Mouse (Mus musculus): Measurements from ENCODE around the gene 3110070M22Rik. TPM values are rescaled to one million over a fixed set of nuclear protein-coding genes. Genes with fewer than 3 reads are reported as not detected.

3110070M22Rik gene
- polyA plus RNA-seq, 1 experiment from 2014 or later, result 1.2 TPM

DNA sequence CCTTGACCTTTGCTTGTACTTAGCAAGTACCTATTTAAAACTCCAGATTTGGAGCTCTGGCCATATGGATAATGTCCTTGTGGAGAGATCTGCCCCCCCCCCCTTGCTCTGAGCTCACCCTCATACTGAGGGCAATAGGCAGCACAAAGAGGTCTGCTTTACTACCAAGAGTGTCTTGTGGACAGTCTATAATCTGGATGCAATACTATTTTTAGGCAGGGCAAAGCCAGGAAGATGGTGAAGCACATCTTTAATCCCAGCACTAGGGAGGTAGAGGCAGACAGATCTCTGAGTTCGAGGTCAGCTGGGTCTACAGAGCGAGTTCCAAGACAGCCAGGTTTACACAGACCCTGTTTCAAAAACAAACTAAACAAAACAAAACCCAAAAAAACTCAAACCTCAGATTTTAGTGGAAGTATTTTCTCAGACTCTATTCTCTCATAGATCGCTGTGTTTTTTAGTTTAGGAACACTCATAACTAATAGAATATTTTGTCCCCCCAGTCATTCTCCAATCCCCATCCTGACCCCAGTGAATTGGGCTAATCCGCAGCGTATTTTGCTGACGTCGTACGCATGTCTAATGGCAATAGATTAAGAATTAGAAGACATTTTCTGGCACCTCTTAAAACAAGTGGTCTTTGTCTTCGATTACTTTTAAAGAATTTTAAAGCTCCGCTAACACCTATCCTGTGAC, 26.1 kb downstream of the 3110070M22Rik start:
- peak overlapping the region; percentile 68 for H3K9ac ChIP-seq (ENCODE audit: low read length)
- H3K4me1 ChIP-seq (replicated peaks; ENCODE audit: control insufficient read depth, insufficient read depth, low read length), result 0 out of 2 replicates have a peak, but pooled peaks cover 6% of the 10 kb centered on the region
- no peak for DNase-seq (ENCODE audit: low spot score)
- peak overlapping the region; percentile 51 for H3K4me2 ChIP-seq (ENCODE audit: low read depth, low read length, severe bottlenecking)
- no peaks in the 10 kb centered on the region for H3K9me3 ChIP-seq (ENCODE audit: control insufficient read depth, low read length)
- H3K27me3 ChIP-seq (ENCODE audit: control insufficient read depth, insufficient read depth, low read length), result no peaks in the 10 kb centered on the region
- 11% methylated on average over 10 of the region's 10 CpGs for WGBS
- H3K36me3 ChIP-seq (ENCODE audit: control insufficient read depth, insufficient read depth, low read length), result no peaks in the 10 kb centered on the region; the same call in 1 of the 2 replicates
- ATAC-seq (replicated peaks; ENCODE audit: low FRiP score), result peak; percentile 52
- H3K27ac ChIP-seq (ENCODE audit: low read depth, low read length), result no peak overlapping the region
- H3K4me3 ChIP-seq (ENCODE audit: low read depth, low read length), result peak overlapping the region; percentile 70

DNA sequence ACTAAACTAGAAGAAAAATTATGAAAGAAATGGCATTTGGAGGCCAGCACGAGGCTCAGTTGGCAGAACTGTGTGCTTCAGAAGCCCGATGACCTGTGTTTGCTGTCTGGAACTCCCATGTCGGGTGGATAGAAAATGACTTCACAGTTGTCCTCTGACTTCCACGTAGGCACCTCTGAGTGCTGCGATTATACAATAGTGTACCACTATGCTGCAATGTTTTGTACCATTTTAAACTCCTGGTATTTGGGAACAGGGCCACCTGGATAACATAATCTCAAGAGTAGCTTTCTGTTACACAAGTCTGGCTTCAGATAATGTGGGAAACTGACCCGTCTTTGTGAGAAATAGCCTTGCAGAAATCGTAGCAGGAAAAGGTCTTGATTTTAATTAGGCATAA, 31.8 kb downstream of the 3110070M22Rik start:
- no peaks in the 10 kb centered on the region for H3K4me1 ChIP-seq (replicated peaks; ENCODE audit: control insufficient read depth, insufficient read depth, low read length)
- DNase-seq (ENCODE audit: low spot score), result no peak
- WGBS, result 95% methylated on average over 7 of the region's 7 CpGs
- ATAC-seq (replicated peaks; ENCODE audit: low FRiP score), result no peak
- H3K36me3 ChIP-seq (ENCODE audit: control insufficient read depth, insufficient read depth, low read length), result peaks cover 2% of the 10 kb centered on the region; the same call in 1 of the 2 replicates
- H3K4me2 ChIP-seq (ENCODE audit: low read depth, low read length, severe bottlenecking), result no peak overlapping the region
- H3K27ac ChIP-seq (ENCODE audit: low read depth, low read length), result no peak overlapping the region
- no peaks in the 10 kb centered on the region for H3K27me3 ChIP-seq (ENCODE audit: control insufficient read depth, insufficient read depth, low read length)
- H3K4me3 ChIP-seq (ENCODE audit: low read depth, low read length), result no peak overlapping the region
- H3K9ac ChIP-seq (ENCODE audit: low read length), result no peak overlapping the region
- no peaks in the 10 kb centered on the region for H3K9me3 ChIP-seq (ENCODE audit: control insufficient read depth, low read length)

DNA sequence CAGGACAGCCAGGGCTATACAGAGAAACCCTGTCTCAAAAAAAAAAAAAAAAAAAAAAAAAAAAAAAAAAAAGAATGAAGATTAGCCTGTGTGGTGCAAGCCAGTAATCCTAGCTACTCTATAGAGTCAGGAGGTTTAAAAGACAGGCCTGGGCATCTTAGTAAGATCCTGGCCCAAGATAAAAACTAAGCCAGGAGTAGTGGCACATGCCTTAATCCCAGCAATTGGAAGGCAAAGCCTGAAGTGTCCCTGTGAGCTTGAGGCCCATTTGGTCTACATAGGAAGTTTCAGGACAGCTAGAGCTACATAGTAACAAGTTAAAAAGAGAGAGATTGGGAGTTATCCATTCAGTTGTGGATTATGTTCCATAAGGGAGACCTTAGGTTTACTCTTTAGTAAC, 33.1 kb downstream of the 3110070M22Rik start:
- H3K9me3 ChIP-seq (ENCODE audit: control insufficient read depth, low read length), result no peaks in the 10 kb centered on the region
- ATAC-seq (replicated peaks; ENCODE audit: low FRiP score) (no peak), DNase-seq (ENCODE audit: low spot score) (no peak)
- H3K36me3 ChIP-seq (ENCODE audit: control insufficient read depth, insufficient read depth, low read length), result peaks cover 8% of the 10 kb centered on the region; the same call in 1 of the 2 replicates
- H3K4me3 ChIP-seq (ENCODE audit: low read depth, low read length), result no peak overlapping the region
- no peak overlapping the region for H3K9ac ChIP-seq (ENCODE audit: low read length)
- H3K4me2 ChIP-seq (ENCODE audit: low read depth, low read length, severe bottlenecking), result no peak overlapping the region
- H3K27ac ChIP-seq (ENCODE audit: low read depth, low read length), result no peak overlapping the region
- H3K27me3 ChIP-seq (ENCODE audit: control insufficient read depth, insufficient read depth, low read length), result no peaks in the 10 kb centered on the region
- no peaks in the 10 kb centered on the region for H3K4me1 ChIP-seq (replicated peaks; ENCODE audit: control insufficient read depth, insufficient read depth, low read length)

DNA sequence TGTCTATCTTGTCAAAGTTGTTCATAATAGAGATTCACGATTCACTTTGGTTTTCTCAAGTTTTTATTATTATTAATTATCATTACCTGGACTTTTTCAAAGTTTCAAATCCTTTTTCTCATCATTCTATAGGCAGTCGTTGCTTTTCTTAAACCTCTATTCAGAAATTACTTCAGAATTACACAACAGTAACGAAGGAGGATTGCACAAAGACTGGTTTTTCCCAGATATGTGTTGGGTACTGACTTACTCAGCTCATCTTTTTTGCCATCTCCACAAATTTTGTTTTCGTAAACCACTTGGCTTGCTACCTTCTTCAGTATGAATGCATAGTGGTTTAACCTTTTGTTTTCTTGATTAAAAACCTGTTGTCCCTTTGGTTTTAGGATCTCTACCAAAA, 34.6 kb downstream of the 3110070M22Rik start:
- H3K27me3 ChIP-seq (ENCODE audit: control insufficient read depth, insufficient read depth, low read length), result no peaks in the 10 kb centered on the region
- no peak overlapping the region for H3K4me3 ChIP-seq (ENCODE audit: low read depth, low read length)
- H3K27ac ChIP-seq (ENCODE audit: low read depth, low read length), result no peak overlapping the region
- H3K9me3 ChIP-seq (ENCODE audit: control insufficient read depth, low read length), result no peaks in the 10 kb centered on the region
- DNase-seq (ENCODE audit: low spot score), result no peak
- no peak overlapping the region for H3K4me2 ChIP-seq (ENCODE audit: low read depth, low read length, severe bottlenecking)
- ATAC-seq (replicated peaks; ENCODE audit: low FRiP score), result no peak
- no peak overlapping the region for H3K9ac ChIP-seq (ENCODE audit: low read length)
- 94% methylated on average over 4 of the region's 4 CpGs for WGBS
- peaks cover 11% of the 10 kb centered on the region for H3K36me3 ChIP-seq (ENCODE audit: control insufficient read depth, insufficient read depth, low read length)
- no peaks in the 10 kb centered on the region for H3K4me1 ChIP-seq (replicated peaks; ENCODE audit: control insufficient read depth, insufficient read depth, low read length)

DNA sequence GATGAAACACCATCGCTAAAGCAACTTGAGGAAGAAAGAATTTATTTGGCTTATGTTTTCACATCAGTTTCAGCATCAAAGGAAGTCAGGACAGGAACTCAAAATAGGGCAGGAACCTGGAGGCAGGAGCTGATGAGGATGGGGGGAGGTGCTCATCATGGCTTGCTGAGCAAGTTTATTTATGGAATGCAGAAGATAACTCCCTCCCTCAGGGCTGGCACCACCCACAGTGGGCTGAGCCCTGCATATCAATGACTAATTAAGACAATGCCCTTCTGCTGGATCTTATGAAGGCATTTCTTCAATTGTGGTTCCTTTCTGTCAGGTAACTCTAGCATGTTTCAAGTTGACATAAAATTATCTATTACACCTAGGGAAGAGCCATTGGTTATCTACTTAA, 45.9 kb downstream of the 3110070M22Rik start:
- Histone ChIP-seq H3K4me3 (ENCODE audit: low read depth, low read length) (no peak overlapping the region), H3K4me1 (replicated peaks; ENCODE audit: control insufficient read depth, insufficient read depth, low read length) (no peaks in the 10 kb centered on the region), H3K36me3 (ENCODE audit: control insufficient read depth, insufficient read depth, low read length) (peaks cover 13% of the 10 kb centered on the region), H3K27me3 (ENCODE audit: control insufficient read depth, insufficient read depth, low read length) (no peaks in the 10 kb centered on the region), H3K9me3 (ENCODE audit: control insufficient read depth, low read length) (no peaks in the 10 kb centered on the region), H3K27ac (ENCODE audit: low read depth, low read length) (no peak overlapping the region), H3K4me2 (ENCODE audit: low read depth, low read length, severe bottlenecking) (no peak overlapping the region), H3K9ac (ENCODE audit: low read length) (no peak overlapping the region)
- WGBS, result 100% methylated on average over 1 of the region's 1 CpGs
- no peak for DNase-seq (ENCODE audit: low spot score)
- ATAC-seq (replicated peaks; ENCODE audit: low FRiP score), result no peak

Other genes starting within 250 kb of the 3110070M22Rik start
- gene Paip1, start 59.8 kb downstream of the 3110070M22Rik start, polyA plus RNA-seq (2014; fragmentation: Nextera tagmentation; extraction: Ambion mirVana), result 117 and 128 TPM in 2 replicates
- 81.3 and 90.4 TPM in 2 replicates for gene 4833420G17Rik, start 25.6 kb downstream of the 3110070M22Rik start, polyA plus RNA-seq (2014; fragmentation: Nextera tagmentation; extraction: Ambion mirVana)
- 2.5 and 2.8 TPM in 2 replicates for gene Tmem267, start 344 bp downstream of the 3110070M22Rik start, polyA plus RNA-seq (2014; fragmentation: Nextera tagmentation; extraction: Ambion mirVana)
- gene Ccl28, start 135.4 kb upstream of the 3110070M22Rik start, polyA plus RNA-seq (2014; fragmentation: Nextera tagmentation; extraction: Ambion mirVana), result 0.19 and 0.41 TPM in 2 replicates
- gene Hmgcs1, start 202.0 kb upstream of the 3110070M22Rik start, polyA plus RNA-seq (2014; fragmentation: Nextera tagmentation; extraction: Ambion mirVana), result 389 and 403 TPM in 2 replicates